Mouse (Mus musculus): ENCODE measurements at regions not wholly inside any gene's neighbourhood (a gene's known extent, or its start where the extent isn't known, plus 50 kb on each side); places are given as distances from the start of the nearest gene placed in this dataset.

DNA sequence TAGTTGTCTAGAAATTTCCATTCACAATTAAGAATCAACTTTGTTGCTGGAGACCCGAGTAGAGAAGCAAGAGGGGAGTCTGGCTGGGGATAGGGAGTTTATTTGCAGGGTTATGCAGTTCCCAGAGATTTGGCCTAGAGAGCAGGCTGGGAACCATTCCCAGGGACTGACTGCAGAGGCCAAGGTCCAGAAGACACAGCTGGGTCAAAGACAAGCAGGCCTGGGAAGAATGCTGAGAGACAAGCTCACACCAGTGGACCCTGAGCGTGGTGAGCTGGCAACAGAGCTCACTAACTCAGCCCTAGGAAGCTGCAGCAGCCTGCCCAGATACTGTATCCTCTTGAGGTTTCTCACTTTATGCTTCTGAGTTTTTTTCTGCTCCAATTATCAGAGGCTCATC lies 827.9 kb downstream of the Slc4a3 start:
- Histone ChIP-seq H3K4me3 (ENCODE audit: low read depth, low read length) (no peak overlapping the region), H3K4me2 (ENCODE audit: low read depth, low read length) (no peak overlapping the region), H3K4me1 (ENCODE audit: control insufficient read depth, insufficient read depth, low read length) (no peaks in the 10 kb centered on the region), H3K9ac (ENCODE audit: low read depth, low read length) (no peak overlapping the region), H3K36me3 (ENCODE audit: control insufficient read depth, insufficient read depth, low read length) (no peaks in the 10 kb centered on the region), H3K27me3 (replicated peaks; ENCODE audit: control insufficient read depth, insufficient read depth, low read length) (no peaks in the 10 kb centered on the region), H3K27ac (replicated peaks; ENCODE audit: low read depth, low read length) (no peak overlapping the region), H3K9me3 (ENCODE audit: control insufficient read depth, low read length) (no peaks in the 10 kb centered on the region)
- 58% methylated on average over 2 of the region's 2 CpGs for WGBS
- no peak for DNase-seq (ENCODE audit: low spot score)
- ATAC-seq (ENCODE audit: low read depth): no peak

DNA sequence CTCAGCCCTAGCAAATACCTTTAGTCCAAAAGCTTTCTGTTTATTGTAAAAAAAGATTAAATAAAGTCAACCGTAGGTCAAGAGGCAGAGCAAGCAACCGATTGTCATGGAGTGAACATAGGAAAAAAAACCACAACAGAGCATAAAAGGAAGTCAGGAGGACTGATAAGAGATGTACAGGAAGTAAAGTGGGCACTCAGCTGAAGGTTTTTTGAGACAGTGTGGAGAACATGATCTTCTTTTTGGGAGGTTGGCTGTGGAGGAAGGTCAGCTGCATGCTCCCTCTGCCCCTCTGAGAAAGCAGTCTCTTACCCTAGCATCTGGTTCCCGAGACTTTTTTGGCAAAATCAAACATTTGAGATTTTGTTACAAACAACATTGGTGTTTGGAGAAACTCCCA lies 832.1 kb downstream of the Slc4a3 start:
- ATAC-seq (ENCODE audit: low read depth) (no peak), DNase-seq (ENCODE audit: low spot score) (no peak)
- Histone ChIP-seq H3K4me2 (ENCODE audit: low read depth, low read length) (no peak overlapping the region), H3K27me3 (replicated peaks; ENCODE audit: control insufficient read depth, insufficient read depth, low read length) (no peaks in the 10 kb centered on the region), H3K27ac (replicated peaks; ENCODE audit: low read depth, low read length) (no peak overlapping the region), H3K4me3 (ENCODE audit: low read depth, low read length) (no peak overlapping the region), H3K9ac (ENCODE audit: low read depth, low read length) (no peak overlapping the region), H3K9me3 (ENCODE audit: control insufficient read depth, low read length) (no peaks in the 10 kb centered on the region), H3K4me1 (ENCODE audit: control insufficient read depth, insufficient read depth, low read length) (no peaks in the 10 kb centered on the region), H3K36me3 (ENCODE audit: control insufficient read depth, insufficient read depth, low read length) (no peaks in the 10 kb centered on the region)
- WGBS: 72% methylated on average over 3 of the region's 3 CpGs

DNA sequence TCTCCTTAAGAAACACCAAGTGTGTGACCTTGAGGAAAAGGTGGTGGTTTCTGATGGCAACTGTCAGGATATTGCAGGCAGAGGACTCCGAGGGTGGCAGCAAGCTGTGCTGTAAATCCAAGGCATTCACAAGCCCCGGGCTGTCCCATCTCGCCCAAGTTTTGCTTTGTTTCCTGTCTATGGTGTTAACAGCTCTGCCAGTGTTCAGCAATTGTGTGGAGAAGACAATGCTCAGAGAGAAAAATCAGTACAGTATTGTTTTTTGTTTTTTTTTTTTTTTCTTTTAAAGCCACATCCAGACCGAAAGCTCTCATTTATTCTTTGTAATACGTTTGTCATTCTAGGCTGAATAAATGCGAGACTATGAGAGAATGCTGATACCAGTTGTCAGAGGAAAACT lies 846.5 kb downstream of the Slc4a3 start:
- H3K4me3 ChIP-seq (ENCODE audit: low read depth, low read length): no peak overlapping the region
- no peak for ATAC-seq (ENCODE audit: low read depth)
- H3K9me3 ChIP-seq (ENCODE audit: control insufficient read depth, low read length): no peaks in the 10 kb centered on the region
- no peaks in the 10 kb centered on the region; the same call in 1 of the 2 replicates for H3K27me3 ChIP-seq (replicated peaks; ENCODE audit: control insufficient read depth, insufficient read depth, low read length)
- DNase-seq (ENCODE audit: low spot score): no peak
- no peaks in the 10 kb centered on the region for H3K4me1 ChIP-seq (ENCODE audit: control insufficient read depth, insufficient read depth, low read length)
- no peak overlapping the region for H3K27ac ChIP-seq (replicated peaks; ENCODE audit: low read depth, low read length)
- H3K9ac ChIP-seq (ENCODE audit: low read depth, low read length): no peak overlapping the region
- WGBS: 52% methylated on average over 6 of the region's 6 CpGs
- H3K4me2 ChIP-seq (ENCODE audit: low read depth, low read length): no peak overlapping the region
- no peaks in the 10 kb centered on the region for H3K36me3 ChIP-seq (ENCODE audit: control insufficient read depth, insufficient read depth, low read length)

DNA sequence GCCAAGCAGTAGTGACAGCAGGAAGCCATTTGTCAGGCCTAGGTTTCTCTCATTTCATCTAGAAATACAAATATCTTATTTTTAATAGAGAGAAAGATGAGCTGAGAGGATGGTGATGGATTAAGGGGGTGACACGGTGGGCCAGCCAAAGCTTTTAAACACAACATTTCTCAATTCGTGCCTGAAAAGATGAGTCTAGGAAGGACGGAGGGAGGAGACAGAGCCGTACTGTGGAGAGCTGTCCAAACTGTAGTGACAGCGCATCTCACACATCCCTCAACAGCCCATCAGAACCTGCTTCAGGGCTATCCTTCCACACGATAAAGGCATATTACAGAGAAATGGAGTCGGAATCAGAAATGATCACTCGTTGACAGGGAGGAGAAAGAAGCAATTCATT lies 848.0 kb downstream of the Slc4a3 start:
- Histone ChIP-seq H3K4me2 (ENCODE audit: low read depth, low read length) (no peak overlapping the region), H3K27ac (replicated peaks; ENCODE audit: low read depth, low read length) (no peak overlapping the region), H3K4me1 (ENCODE audit: control insufficient read depth, insufficient read depth, low read length) (no peaks in the 10 kb centered on the region), H3K9ac (ENCODE audit: low read depth, low read length) (no peak overlapping the region), H3K4me3 (ENCODE audit: low read depth, low read length) (no peak overlapping the region), H3K27me3 (replicated peaks; ENCODE audit: control insufficient read depth, insufficient read depth, low read length) (no peaks in the 10 kb centered on the region; the same call in 1 of the 2 replicates), H3K36me3 (ENCODE audit: control insufficient read depth, insufficient read depth, low read length) (no peaks in the 10 kb centered on the region), H3K9me3 (ENCODE audit: control insufficient read depth, low read length) (no peaks in the 10 kb centered on the region)
- 76% methylated on average over 8 of the region's 8 CpGs for WGBS
- no peak for DNase-seq (ENCODE audit: low spot score)
- ATAC-seq (ENCODE audit: low read depth): no peak

DNA sequence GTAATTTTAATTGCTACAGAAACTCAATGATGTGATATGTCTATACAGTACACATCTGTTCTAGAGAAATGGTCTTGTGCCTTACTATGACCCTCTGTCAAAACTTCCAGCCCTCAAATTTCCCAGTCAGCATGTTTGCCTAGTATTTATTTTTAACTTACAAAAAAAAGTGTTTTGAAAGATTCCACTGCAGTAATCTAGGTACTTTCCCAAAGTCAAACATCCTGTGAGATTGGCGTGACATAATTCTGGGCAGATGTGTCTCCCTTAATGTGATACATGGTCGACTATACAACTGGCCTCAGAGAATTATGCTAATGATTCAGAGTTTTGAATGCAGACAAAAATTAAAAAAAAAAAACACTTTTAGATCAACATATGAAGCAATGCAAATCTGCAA lies 856.8 kb downstream of the Slc4a3 start:
- H3K9ac ChIP-seq (ENCODE audit: low read depth, low read length): no peak overlapping the region
- no peak overlapping the region for H3K4me3 ChIP-seq (ENCODE audit: low read depth, low read length)
- DNase-seq (ENCODE audit: low spot score): no peak
- no peaks in the 10 kb centered on the region for H3K36me3 ChIP-seq (ENCODE audit: control insufficient read depth, insufficient read depth, low read length)
- no peak overlapping the region for H3K4me2 ChIP-seq (ENCODE audit: low read depth, low read length)
- no peak for ATAC-seq (ENCODE audit: low read depth)
- H3K4me1 ChIP-seq (ENCODE audit: control insufficient read depth, insufficient read depth, low read length): no peaks in the 10 kb centered on the region
- no peak overlapping the region for H3K27ac ChIP-seq (replicated peaks; ENCODE audit: low read depth, low read length)
- H3K27me3 ChIP-seq (replicated peaks; ENCODE audit: control insufficient read depth, insufficient read depth, low read length): no peaks in the 10 kb centered on the region
- no peaks in the 10 kb centered on the region for H3K9me3 ChIP-seq (ENCODE audit: control insufficient read depth, low read length)
- WGBS: 51% methylated on average over 2 of the region's 2 CpGs

DNA sequence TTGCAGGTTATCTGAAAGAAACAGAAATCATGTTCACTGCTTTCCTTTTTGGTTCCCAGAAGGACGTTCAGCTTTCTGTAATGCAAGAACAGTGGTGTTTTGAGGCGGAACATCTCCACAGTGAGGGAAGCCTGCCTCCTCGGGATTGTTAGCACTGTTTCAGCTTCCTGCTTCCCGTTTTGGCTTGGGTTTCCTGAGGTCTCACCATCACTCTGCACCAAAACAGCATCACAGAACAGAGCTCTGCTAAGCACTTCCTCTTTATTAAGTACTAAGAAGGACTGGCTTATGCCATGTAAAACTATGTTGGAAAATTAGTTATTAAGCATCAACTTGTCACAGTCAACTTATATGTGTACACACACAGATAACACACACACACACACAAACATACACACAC lies 857.9 kb downstream of the Slc4a3 start:
- no peak for DNase-seq (ENCODE audit: low spot score)
- H3K4me2 ChIP-seq (ENCODE audit: low read depth, low read length): no peak overlapping the region
- 66% methylated on average over 4 of the region's 4 CpGs for WGBS
- H3K4me3 ChIP-seq (ENCODE audit: low read depth, low read length): no peak overlapping the region
- no peak overlapping the region for H3K9ac ChIP-seq (ENCODE audit: low read depth, low read length)
- H3K27ac ChIP-seq (replicated peaks; ENCODE audit: low read depth, low read length): no peak overlapping the region
- H3K36me3 ChIP-seq (ENCODE audit: control insufficient read depth, insufficient read depth, low read length): no peaks in the 10 kb centered on the region
- no peak for ATAC-seq (ENCODE audit: low read depth)
- H3K27me3 ChIP-seq (replicated peaks; ENCODE audit: control insufficient read depth, insufficient read depth, low read length): no peaks in the 10 kb centered on the region
- no peaks in the 10 kb centered on the region for H3K9me3 ChIP-seq (ENCODE audit: control insufficient read depth, low read length)
- H3K4me1 ChIP-seq (ENCODE audit: control insufficient read depth, insufficient read depth, low read length): no peaks in the 10 kb centered on the region

DNA sequence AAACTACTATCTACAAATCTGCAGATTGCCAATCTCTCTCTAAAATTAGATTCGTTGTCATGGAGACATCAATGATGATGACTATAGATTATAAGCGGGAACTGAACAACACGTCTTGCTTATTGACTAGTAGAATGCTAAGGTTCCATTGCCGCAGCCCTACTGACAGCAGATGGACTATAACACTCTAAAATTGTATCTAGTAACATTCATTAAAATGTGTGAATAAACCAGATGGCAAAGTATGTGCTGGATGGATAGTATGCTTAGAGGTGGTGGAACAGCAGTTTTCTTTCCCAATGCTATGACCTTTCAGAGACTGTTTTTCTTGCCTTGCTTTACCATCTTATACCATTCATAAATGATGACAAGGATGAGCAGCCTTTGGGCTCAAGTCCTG lies 864.7 kb downstream of the Slc4a3 start:
- Histone ChIP-seq H3K27ac (replicated peaks; ENCODE audit: low read depth, low read length) (no peak overlapping the region), H3K4me2 (ENCODE audit: low read depth, low read length) (no peak overlapping the region), H3K36me3 (ENCODE audit: control insufficient read depth, insufficient read depth, low read length) (no peaks in the 10 kb centered on the region), H3K4me1 (ENCODE audit: control insufficient read depth, insufficient read depth, low read length) (no peaks in the 10 kb centered on the region), H3K27me3 (replicated peaks; ENCODE audit: control insufficient read depth, insufficient read depth, low read length) (no peaks in the 10 kb centered on the region), H3K9me3 (ENCODE audit: control insufficient read depth, low read length) (no peaks in the 10 kb centered on the region), H3K4me3 (ENCODE audit: low read depth, low read length) (no peak overlapping the region), H3K9ac (ENCODE audit: low read depth, low read length) (no peak overlapping the region)
- ATAC-seq (ENCODE audit: low read depth): no peak
- DNase-seq (ENCODE audit: low spot score): no peak
- 91% methylated on average over 4 of the region's 4 CpGs for WGBS

DNA sequence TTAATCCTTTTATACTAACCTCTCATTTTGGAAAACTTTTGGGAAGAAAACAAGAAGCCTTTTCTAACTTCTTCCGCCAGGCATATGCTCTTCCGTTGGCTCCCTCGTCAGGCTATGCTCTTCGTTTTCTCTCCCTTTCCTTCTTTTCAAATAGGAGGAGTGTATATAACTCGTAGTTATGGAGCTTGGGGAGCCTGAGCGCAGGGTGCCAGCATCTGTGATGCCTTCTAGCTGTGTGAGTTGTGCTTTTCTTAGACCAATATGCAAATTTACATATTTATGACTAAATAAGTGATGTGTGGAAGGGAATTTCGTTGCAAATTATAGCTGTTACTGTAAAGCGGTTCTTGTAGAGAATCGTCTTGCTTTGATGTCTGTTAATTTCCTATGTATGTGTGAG lies 874.5 kb downstream of the Slc4a3 start:
- H3K9ac ChIP-seq (ENCODE audit: low read depth, low read length): no peak overlapping the region
- H3K36me3 ChIP-seq (ENCODE audit: control insufficient read depth, insufficient read depth, low read length): no peaks in the 10 kb centered on the region
- H3K4me3 ChIP-seq (ENCODE audit: low read depth, low read length): no peak overlapping the region
- no peaks in the 10 kb centered on the region for H3K27me3 ChIP-seq (replicated peaks; ENCODE audit: control insufficient read depth, insufficient read depth, low read length)
- H3K9me3 ChIP-seq (ENCODE audit: control insufficient read depth, low read length): no peaks in the 10 kb centered on the region
- no peak overlapping the region for H3K4me2 ChIP-seq (ENCODE audit: low read depth, low read length)
- ATAC-seq (ENCODE audit: low read depth) (no peak), DNase-seq (ENCODE audit: low spot score) (no peak)
- 84% methylated on average over 9 of the region's 9 CpGs for WGBS
- no peak overlapping the region for H3K27ac ChIP-seq (replicated peaks; ENCODE audit: low read depth, low read length)
- H3K4me1 ChIP-seq (ENCODE audit: control insufficient read depth, insufficient read depth, low read length): no peaks in the 10 kb centered on the region

DNA sequence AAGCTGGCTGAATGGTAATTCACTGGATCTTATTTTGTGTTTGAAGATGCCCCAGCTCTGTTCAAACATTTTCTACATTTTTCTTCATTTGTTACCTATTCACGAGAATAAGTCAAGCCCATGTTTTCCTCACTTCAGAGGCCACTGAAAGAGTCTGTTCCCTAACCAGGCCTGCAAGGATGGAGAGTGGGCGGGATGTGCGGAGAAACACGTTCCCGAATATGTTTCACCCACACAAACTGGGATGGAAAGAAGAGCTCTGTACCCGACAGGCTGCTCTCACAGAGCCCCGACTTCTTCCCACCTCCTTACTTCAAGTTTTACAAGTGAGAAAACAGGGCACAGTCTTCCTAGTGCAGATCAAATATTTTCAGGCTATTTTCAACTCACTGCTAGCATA lies 881.4 kb downstream of the Slc4a3 start:
- no peak for DNase-seq (ENCODE audit: low spot score)
- Histone ChIP-seq H3K27me3 (replicated peaks; ENCODE audit: control insufficient read depth, insufficient read depth, low read length) (no peaks in the 10 kb centered on the region), H3K4me1 (ENCODE audit: control insufficient read depth, insufficient read depth, low read length) (no peaks in the 10 kb centered on the region), H3K9ac (ENCODE audit: low read depth, low read length) (no peak overlapping the region), H3K4me2 (ENCODE audit: low read depth, low read length) (no peak overlapping the region), H3K9me3 (ENCODE audit: control insufficient read depth, low read length) (no peaks in the 10 kb centered on the region), H3K4me3 (ENCODE audit: low read depth, low read length) (no peak overlapping the region), H3K36me3 (ENCODE audit: control insufficient read depth, insufficient read depth, low read length) (no peaks in the 10 kb centered on the region), H3K27ac (replicated peaks; ENCODE audit: low read depth, low read length) (no peak overlapping the region)
- no peak for ATAC-seq (ENCODE audit: low read depth)
- WGBS: 73% methylated on average over 7 of the region's 7 CpGs
